Mouse (Mus musculus) embryonic facial prominence, embryonic 14.5 days (tissue): ENCODE data around the gene Alox5. TPM values are rescaled to one million over a fixed set of nuclear protein-coding genes. Genes with fewer than 3 reads are reported as not detected.

Experiments used
- ATAC-seq: fragments of 200-750 bp; cut with Nextera tagmentation; 2 replicates; pipeline ENCODE4 v1.8.0; 2017; ENCODE audit warnings: low read depth, moderate number of reproducible peaks, moderate TSS enrichment
- DNase-seq: peaks from one replicate; pipeline ENCODE4 v3.0.0-alpha.2; 2015; ENCODE audit warnings: low spot score
- H3K27ac ChIP-seq: fragments of 300-500 bp; sonication (generic); replicated peaks from 2 replicates; pipeline ENCODE4 v1.5.1; 2014; ENCODE audit warnings: low read depth, mild to moderate bottlenecking, low read length, moderate library complexity
- H3K27me3 ChIP-seq: fragments of 300-500 bp; sonication (generic); replicated peaks from 2 replicates; pipeline ENCODE4 v1.6.1; 2014; ENCODE audit warnings: low read length; ENCODE audit not compliant: control insufficient read depth, insufficient read depth
- H3K36me3 ChIP-seq: fragments of 300-500 bp; sonication (generic); 2 replicates; pipeline ENCODE4 v1.6.1; 2014; ENCODE audit warnings: low read length, mixed read lengths; ENCODE audit not compliant: control insufficient read depth, insufficient read depth
- H3K4me1 ChIP-seq: fragments of 300-500 bp; sonication (generic); 2 replicates; pipeline ENCODE4 v1.6.1; 2014; ENCODE audit warnings: antibody characterized with exemption, low read length; ENCODE audit not compliant: control insufficient read depth, insufficient read depth
- H3K4me2 ChIP-seq: fragments of 300-500 bp; sonication (generic); 2 replicates; pipeline ENCODE4 v1.6.1; 2014; ENCODE audit warnings: low read depth, mild to moderate bottlenecking, low read length, moderate library complexity, mixed read lengths
- H3K4me3 ChIP-seq: fragments of 300-500 bp; sonication (generic); 2 replicates; pipeline ENCODE4 v1.5.1; 2014; ENCODE audit warnings: low read depth, mild to moderate bottlenecking, low read length
- H3K9ac ChIP-seq: fragments of 300-500 bp; sonication (generic); 2 replicates; pipeline ENCODE4 v1.6.1; 2014; ENCODE audit warnings: low read depth, mild to moderate bottlenecking, low read length, moderate library complexity, mixed read lengths
- H3K9me3 ChIP-seq: fragments of 300-500 bp; sonication (generic); 2 replicates; pipeline ENCODE4 v1.6.1; 2016; ENCODE audit warnings: low read length; ENCODE audit not compliant: control insufficient read depth
- WGBS: fragments of 180-500 bp; shearing (Covaris S2); extraction: QIAGEN DNeasy Blood & Tissue Kit; methylation state at CpG from one replicate; pipeline ENCODE4 v1.1.7; 2014; 5-methylcytosine and 5-hydroxymethylcytosine counted together
- polyA plus RNA-seq: library from polyadenylated mRNA; unstranded; fragments of >200 nt; fragmentation: Nextera tagmentation; extraction: Ambion mirVana; gene quantifications from 2 replicates; pipeline ENCODE4 v1.2.1, GENCODE M21; 2014

Alox5 gene
- polyA plus RNA-seq, 1 experiment from 2014 or later: 2.0 TPM

DNA sequence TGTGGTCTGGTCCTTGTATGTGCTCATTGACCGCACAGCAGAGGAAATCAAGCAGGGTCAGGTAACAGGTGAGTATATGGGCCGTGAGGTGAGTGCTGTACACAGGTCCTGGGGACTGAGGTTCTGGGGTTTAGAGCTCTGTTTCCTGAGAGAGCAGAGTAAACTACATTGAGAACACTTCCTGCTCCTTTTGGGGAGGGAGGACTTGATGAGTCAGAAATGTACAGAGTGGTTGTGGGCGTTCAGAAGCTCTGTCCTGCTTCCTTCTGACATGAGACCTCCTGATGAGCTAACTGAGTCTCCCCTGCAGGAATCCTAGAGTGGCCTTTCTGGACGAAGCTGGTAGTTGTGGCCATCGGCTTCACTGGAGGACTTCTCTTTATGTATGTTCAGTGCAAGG lies 55.3 kb downstream of the Alox5 start:
- no peak overlapping the region for H3K4me3 ChIP-seq
- no peak overlapping the region for H3K4me2 ChIP-seq
- 86% methylated on average over 5 of the region's 5 CpGs for WGBS
- no peak overlapping the region for H3K9ac ChIP-seq
- no peaks in the 10 kb centered on the region for H3K9me3 ChIP-seq
- no peak for ATAC-seq
- no peak for DNase-seq
- H3K27ac ChIP-seq: no peak overlapping the region
- no peaks in the 10 kb centered on the region for H3K27me3 ChIP-seq
- no peaks in the 10 kb centered on the region for H3K4me1 ChIP-seq
- peaks cover 14% of the 10 kb centered on the region for H3K36me3 ChIP-seq

DNA sequence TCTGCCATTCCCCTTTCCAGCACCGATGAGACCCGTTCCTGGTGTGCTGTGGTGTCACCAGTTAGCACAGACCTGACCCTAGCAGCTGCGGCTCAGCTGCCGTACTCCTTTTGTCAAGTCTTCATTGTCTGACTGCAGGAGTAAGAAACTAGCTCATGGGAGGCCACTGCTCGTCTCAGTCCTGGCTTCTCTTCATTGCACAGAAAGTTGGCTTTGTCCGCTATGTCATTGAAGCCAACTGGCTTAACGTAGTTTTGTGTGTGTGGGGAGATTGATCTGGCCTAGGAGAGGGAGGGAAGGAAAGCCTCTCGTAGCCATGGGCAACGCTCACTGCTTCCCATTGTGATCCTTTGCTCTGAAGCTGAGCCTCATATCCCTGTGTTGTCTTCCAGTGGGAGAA lies 55.7 kb downstream of the Alox5 start:
- Histone ChIP-seq H3K4me2 (no peak overlapping the region), H3K9me3 (no peaks in the 10 kb centered on the region), H3K9ac (no peak overlapping the region), H3K4me3 (no peak overlapping the region), H3K27me3 (no peaks in the 10 kb centered on the region), H3K4me1 (no peaks in the 10 kb centered on the region), H3K27ac (no peak overlapping the region), H3K36me3 (peaks cover 14% of the 10 kb centered on the region)
- DNase-seq (no peak), ATAC-seq (no peak; the same call in 1 of the 2 replicates)
- WGBS: 86% methylated on average over 9 of the region's 9 CpGs

DNA sequence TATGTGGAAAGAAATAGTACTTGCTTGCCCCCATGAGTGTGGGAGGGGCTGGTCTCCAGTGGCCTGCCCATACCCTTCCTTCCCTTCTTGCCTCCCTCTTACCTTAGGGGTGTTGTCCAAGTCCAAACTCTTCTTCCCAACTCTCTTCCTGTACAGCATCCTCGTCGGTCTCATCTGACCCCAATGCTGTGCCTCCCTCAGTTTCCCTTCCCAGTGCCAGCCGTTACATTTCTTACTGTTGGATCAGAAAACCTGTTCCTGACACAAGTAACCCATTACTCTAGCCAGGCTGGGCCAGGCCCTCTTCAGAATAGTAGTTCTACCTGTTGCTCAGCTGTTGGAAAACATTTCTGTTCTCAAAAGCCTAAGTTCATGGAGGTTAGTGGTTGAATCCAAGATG lies 58.6 kb downstream of the Alox5 start:
- no peak overlapping the region for H3K4me2 ChIP-seq
- DNase-seq (no peak), ATAC-seq (no peak)
- WGBS: 97% methylated on average over 3 of the region's 3 CpGs
- peaks cover 14% of the 10 kb centered on the region; the same call in 1 of the 2 replicates for H3K36me3 ChIP-seq
- no peak overlapping the region for H3K9ac ChIP-seq
- H3K27ac ChIP-seq: no peak overlapping the region
- no peaks in the 10 kb centered on the region for H3K4me1 ChIP-seq
- H3K4me3 ChIP-seq: no peak overlapping the region
- H3K9me3 ChIP-seq: no peaks in the 10 kb centered on the region
- H3K27me3 ChIP-seq: no peaks in the 10 kb centered on the region

DNA sequence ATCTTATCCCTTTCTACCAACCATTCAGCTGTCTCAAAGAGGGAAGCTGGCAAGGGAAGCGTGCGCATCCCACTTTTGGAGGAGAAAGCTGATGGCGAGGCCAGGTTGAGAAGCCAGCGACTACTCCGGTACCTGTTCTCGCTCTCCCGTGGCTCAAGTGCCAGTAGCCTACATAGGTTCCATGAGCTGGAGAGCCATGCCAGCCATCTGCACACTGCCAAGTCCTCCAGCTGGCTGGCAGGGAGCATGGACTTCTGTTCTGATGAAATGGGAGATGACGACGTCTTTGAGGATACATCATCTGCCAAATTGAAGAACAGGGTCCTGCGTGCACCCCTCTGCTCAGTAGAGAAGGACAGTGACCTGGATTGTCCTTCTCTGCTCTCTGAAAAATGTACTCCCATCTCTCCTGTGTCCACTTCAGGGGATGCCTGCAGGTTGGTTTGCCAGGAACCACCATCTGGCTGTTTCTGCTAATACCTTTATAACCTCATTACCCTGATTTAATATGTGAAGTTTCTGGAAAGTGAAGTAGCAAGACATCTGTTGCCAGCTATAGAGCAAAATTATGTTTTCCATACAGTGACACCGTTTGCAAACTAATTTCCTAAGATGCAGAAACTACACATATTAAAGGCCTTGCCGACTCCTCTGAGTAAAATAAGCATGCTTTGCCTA lies 59.1 kb downstream of the Alox5 start:
- Histone ChIP-seq H3K27me3 (no peaks in the 10 kb centered on the region), H3K9ac (no peak overlapping the region), H3K4me2 (no peak overlapping the region), H3K36me3 (peaks cover 9% of the 10 kb centered on the region; the same call in 1 of the 2 replicates), H3K27ac (no peak overlapping the region), H3K9me3 (no peaks in the 10 kb centered on the region), H3K4me3 (no peak overlapping the region), H3K4me1 (no peaks in the 10 kb centered on the region)
- WGBS: 95% methylated on average over 12 of the region's 12 CpGs
- no peak for ATAC-seq
- no peak for DNase-seq

DNA sequence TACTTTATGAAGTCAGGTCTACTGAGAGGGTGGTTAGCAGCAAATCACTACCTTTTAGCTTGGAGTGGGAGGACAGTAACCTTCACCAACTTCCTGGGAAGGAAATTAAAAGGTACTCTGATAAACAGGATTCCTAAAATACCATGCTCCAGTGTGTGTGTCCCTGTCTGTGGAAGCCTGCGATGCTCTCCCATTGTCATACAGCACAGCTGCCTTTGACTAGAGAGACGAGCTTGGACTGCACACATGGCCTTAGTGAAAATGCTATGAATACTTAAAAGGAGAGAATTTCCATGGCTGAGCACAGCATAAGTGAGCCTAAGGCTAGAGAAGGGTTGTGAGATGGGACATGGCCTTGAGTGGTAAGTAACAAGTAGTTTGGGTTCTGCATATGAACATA lies 62.8 kb downstream of the Alox5 start:
- DNase-seq (no peak), ATAC-seq (no peak)
- Histone ChIP-seq H3K9me3 (no peaks in the 10 kb centered on the region), H3K4me3 (no peak overlapping the region), H3K4me2 (no peak overlapping the region), H3K36me3 (peaks cover 8% of the 10 kb centered on the region; the same call in 1 of the 2 replicates), H3K9ac (no peak overlapping the region), H3K4me1 (no peaks in the 10 kb centered on the region), H3K27ac (no peak overlapping the region), H3K27me3 (no peaks in the 10 kb centered on the region)
- 75% methylated on average over 2 of the region's 2 CpGs for WGBS

DNA sequence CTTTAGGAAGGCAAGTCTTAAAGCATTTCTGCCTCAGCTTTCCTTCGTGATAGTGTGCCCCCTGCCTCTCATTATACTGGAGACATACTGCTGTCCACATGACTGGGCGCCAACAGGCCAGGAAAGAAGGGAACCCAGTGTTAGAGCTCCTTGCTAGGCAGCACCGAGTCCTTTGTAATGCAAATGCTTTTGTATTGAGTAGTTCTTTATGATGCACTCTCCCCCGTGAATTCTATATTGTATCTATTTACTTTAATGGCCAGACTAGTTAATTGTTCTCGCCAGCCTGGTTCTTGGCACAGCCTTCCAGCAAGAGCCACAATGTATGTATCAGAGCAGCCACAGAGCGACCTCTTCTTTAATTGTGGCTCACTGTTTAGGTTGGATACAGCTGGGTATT lies 63.4 kb downstream of the Alox5 start:
- Histone ChIP-seq H3K36me3 (peaks cover 8% of the 10 kb centered on the region; the same call in 1 of the 2 replicates), H3K27ac (no peak overlapping the region), H3K4me2 (no peak overlapping the region), H3K4me3 (no peak overlapping the region), H3K27me3 (no peaks in the 10 kb centered on the region), H3K9me3 (no peaks in the 10 kb centered on the region), H3K9ac (no peak overlapping the region), H3K4me1 (no peaks in the 10 kb centered on the region)
- ATAC-seq (no peak), DNase-seq (no peak)
- 61% methylated on average over 6 of the region's 6 CpGs for WGBS

DNA sequence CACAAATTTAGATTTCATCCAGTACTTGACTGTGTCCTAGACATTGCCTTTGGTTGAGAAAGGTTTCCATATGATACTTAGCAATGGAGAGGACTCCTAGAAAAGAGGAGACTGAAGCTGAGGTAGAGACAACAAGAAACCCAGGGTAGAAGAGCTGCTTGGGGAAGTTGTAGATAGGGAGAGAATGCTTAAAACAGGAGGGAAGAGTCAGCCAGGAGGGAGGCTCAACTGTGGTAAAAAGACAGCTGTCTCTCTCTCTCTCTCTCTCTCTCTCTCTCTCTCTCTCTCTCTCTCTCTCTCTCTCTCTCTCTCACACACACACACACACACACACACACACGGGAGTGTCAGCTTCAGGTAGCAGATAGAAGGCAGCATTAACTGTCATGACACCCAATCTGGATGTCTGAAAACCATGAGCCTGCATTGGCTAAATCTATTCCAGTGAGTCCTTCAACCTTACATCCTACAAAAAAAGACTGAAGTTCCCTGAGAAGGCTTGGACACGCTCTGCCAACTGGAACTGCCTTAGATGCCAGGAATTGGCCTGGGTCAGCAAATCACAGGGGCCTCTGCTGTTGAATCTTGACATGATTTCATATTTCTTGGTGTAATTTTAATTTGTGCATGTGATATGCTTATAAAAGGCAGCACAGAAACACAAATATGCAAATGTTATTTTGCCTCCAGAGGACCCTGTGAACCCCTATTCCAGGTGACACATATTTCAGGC lies 65.9 kb downstream of the Alox5 start:
- H3K27ac ChIP-seq: no peak overlapping the region
- no peaks in the 10 kb centered on the region for H3K27me3 ChIP-seq
- 60% methylated on average over 2 of the region's 2 CpGs for WGBS
- no peaks in the 10 kb centered on the region for H3K36me3 ChIP-seq
- ATAC-seq (no peak), DNase-seq (no peak)
- no peak overlapping the region for H3K9ac ChIP-seq
- no peak overlapping the region for H3K4me2 ChIP-seq
- no peaks in the 10 kb centered on the region for H3K4me1 ChIP-seq
- H3K9me3 ChIP-seq: no peaks in the 10 kb centered on the region
- H3K4me3 ChIP-seq: no peak overlapping the region

DNA sequence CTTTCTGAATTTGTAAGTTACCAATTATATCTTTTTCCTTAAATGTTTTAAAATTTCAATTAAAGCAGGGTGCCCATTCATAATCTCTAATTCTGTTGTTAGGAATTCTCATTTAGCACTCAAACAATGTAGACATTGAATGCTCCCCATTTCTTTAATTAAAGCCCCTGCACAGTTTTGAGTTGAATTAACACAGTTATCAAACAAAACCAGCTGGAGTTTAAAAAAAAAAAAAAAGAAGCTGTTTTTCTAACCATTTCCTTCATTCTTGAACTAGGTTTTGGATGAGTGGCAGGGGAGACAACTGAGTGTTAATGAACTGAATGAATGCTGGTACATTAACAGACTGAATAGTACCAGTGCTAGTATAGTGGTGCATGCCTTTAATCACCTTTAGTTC lies 71.5 kb downstream of the Alox5 start:
- ATAC-seq (no peak), DNase-seq (no peak)
- Histone ChIP-seq H3K9ac (no peak overlapping the region), H3K4me3 (no peak overlapping the region), H3K27ac (no peak overlapping the region), H3K36me3 (no peaks in the 10 kb centered on the region), H3K9me3 (no peaks in the 10 kb centered on the region), H3K27me3 (no peaks in the 10 kb centered on the region), H3K4me1 (no peaks in the 10 kb centered on the region), H3K4me2 (no peak overlapping the region)

DNA sequence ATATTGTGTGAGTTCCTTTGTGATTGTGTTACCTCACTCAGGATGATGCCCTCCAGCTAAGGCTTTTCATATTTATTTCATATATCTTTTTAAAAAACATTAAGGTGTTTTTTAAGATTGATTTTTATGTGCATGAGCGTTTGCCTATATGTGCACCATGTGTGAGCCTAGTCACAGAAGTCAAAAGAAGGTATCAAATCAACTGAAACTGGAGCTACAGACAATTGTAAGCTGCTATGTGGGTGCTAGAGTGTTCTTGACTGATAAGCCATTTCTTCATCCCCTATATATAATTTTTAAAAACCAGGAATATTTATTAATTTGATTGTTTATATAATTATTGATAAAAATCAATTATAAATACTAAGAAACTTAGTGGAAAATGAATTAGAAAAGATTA lies 72.9 kb downstream of the Alox5 start:
- Histone ChIP-seq H3K4me1 (0 out of 2 replicates have a peak, but pooled peaks cover 6% of the 10 kb centered on the region), H3K4me2 (no peak overlapping the region), H3K27ac (no peak overlapping the region), H3K4me3 (no peak overlapping the region), H3K9me3 (no peaks in the 10 kb centered on the region), H3K27me3 (no peaks in the 10 kb centered on the region), H3K36me3 (no peaks in the 10 kb centered on the region), H3K9ac (no peak overlapping the region)
- no peak for DNase-seq
- no peak for ATAC-seq
- 88% methylated on average over 1 of the region's 1 CpGs for WGBS
